29 mouse cellular contexts compared by ENCODE assay signal in genomic region chr2:104996201-104996600, GRCm38 (mm10).
"Had no signal": no experiment of that assay in that cellular context is flagged by ENCODE, and none has a peak within 500 bp of the region (broad histone marks: within the 10 kb centered on the region; RNA-seq: fewer than 3 reads in every experiment).

No protein-coding gene starts in this region.

- H3K9ac ChIP-seq: heart, embryonic 13.5 days; heart, embryonic 15.5 days; hindbrain, embryonic 14.5 days; intestine, embryonic 15.5 days; kidney, embryonic 15.5 days; limb, embryonic 12.5 days; liver, embryonic 13.5 days; liver, embryonic 15.5 days had no signal

- ATAC-seq: hindbrain, embryonic 16.5 days; inflammation-experienced regulatory T-cells, adult 6 months; intestine, embryonic 15.5 days; intestine, postnatal 0 days had no signal

- H3K4me3 ChIP-seq: gastrocnemius, adult 2 months; heart, adult 2 months; heart, embryonic 13.5 days; heart, embryonic 15.5 days; intestine, embryonic 15.5 days; kidney, embryonic 15.5 days; layer of hippocampus, adult 2 months; left cerebral cortex, adult 2 months; limb, embryonic 10.5 days; limb, embryonic 12.5 days; liver, embryonic 13.5 days; liver, embryonic 15.5 days had no signal

- H3K4me2 ChIP-seq: heart, embryonic 11.5 days; heart, embryonic 13.5 days; heart, embryonic 15.5 days; hindbrain, embryonic 14.5 days; intestine, embryonic 15.5 days; kidney, embryonic 15.5 days; limb, embryonic 12.5 days; liver, embryonic 11.5 days; liver, embryonic 13.5 days; liver, embryonic 15.5 days had no signal

- H3K27ac ChIP-seq: gastrocnemius, adult 2 months; heart, adult 2 months; heart, embryonic 13.5 days; heart, embryonic 15.5 days; hindbrain, embryonic 14.5 days; intestine, embryonic 15.5 days; kidney, embryonic 15.5 days; layer of hippocampus, adult 2 months; left cerebral cortex, adult 2 months; limb, embryonic 10.5 days; limb, embryonic 12.5 days; liver, embryonic 13.5 days; liver, embryonic 15.5 days had no signal

- DNase-seq: gastrocnemius, adult 2 months; gastrocnemius, postnatal 10 days; gastrocnemius, postnatal 25 days; heart, adult 11 months; heart, adult 2 months; heart, postnatal 14 days; heart, postnatal 36 days; kidney, adult 18-20 months; kidney, adult 9 months; kidney, postnatal 10 days; kidney, postnatal 25 days; kidney, postnatal 4 days; liver; liver, embryonic 13.5 days had no signal

- H3K9me3 ChIP-seq: heart, embryonic 13.5 days; heart, embryonic 15.5 days; intestine, embryonic 15.5 days; kidney, embryonic 15.5 days; limb, embryonic 10.5 days; limb, embryonic 12.5 days; liver, embryonic 13.5 days; liver, embryonic 15.5 days had no signal

- H3K4me1 ChIP-seq: heart, embryonic 15.5 days; intestine, embryonic 15.5 days; limb, embryonic 10.5 days; limb, embryonic 12.5 days; liver, embryonic 13.5 days; liver, embryonic 15.5 days had no signal

- H3K27me3 ChIP-seq: heart, embryonic 13.5 days; heart, embryonic 15.5 days; intestine, embryonic 15.5 days; kidney, embryonic 15.5 days; limb, embryonic 12.5 days; liver, embryonic 13.5 days; liver, embryonic 15.5 days had no signal
